Mouse (Mus musculus): ENCODE data around the gene Gtdc1. TPM values are rescaled to one million over a fixed set of nuclear protein-coding genes. Genes with fewer than 3 reads are reported as not detected.

Gtdc1 gene
- polyA plus RNA-seq, 1 experiment = 5.7 TPM

- DNase-seq (ENCODE audit: low read depth in 1 of 2, low spot score in 2 of 2) = no peak
- no peak overlapping the region for H3K27ac ChIP-seq (ENCODE audit: insufficient read depth, low read length)
- peaks cover 2% of the 10 kb centered on the region; the same call in 1 of the 2 replicates for H3K4me1 ChIP-seq (ENCODE audit: control insufficient read depth, insufficient read depth, insufficient read length)
- WGBS = 94% methylated on average over 1 of the region's 1 CpGs
- no peaks in the 10 kb centered on the region for H3K36me3 ChIP-seq (ENCODE audit: control insufficient read depth, insufficient read depth, low read length)
- H3K27me3 ChIP-seq (ENCODE audit: control insufficient read depth, insufficient read depth, low read length) = no peaks in the 10 kb centered on the region
- no peak for TF ChIP-seq POLR2A (IDR thresholded peaks at IDR 0.05; ENCODE audit: low read depth, low read length)
- no peak for TF ChIP-seq CTCF (IDR thresholded peaks at IDR 0.05; ENCODE audit: extremely low read depth, insufficient read depth, insufficient read length, insufficient replicate concordance)
- H3K4me3 ChIP-seq (ENCODE audit: extremely low read depth, insufficient read depth, insufficient read length) = no peak overlapping the region
Observed at GRCm38 (mm10) chr2:44954180-44954579, 26.7 kb upstream of the Gtdc1 start.

DNA sequence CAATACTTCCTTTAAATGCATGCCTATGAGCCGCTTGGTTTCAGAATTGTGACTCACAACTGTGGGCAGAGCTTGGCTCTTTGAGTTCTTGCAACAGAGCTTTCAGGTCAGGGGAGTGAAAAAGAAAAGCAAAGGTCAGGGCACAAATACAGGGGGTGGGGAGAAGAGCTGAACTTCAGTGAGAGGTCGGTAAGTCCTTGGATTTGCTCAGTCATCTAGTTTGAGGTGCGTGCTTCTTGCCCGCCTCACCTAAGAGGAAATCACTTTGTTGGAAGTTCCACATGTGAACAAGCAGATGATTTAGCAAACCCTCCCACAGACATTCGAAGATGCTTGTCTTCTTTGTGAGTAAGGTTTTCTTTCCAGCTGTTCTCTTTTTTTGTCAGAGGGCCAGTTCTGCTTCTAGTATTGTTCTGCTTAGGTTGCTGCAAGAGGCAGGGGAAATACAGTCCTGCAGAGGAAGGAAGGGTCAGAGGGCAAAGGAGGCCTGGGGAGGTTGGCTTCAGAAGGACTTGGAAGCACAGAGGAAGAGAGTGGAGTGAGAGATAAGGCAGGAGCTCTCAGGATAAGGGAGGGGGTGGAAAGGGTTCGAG is 25.5 kb upstream of the Gtdc1 start:
- Histone ChIP-seq H3K4me1 (ENCODE audit: control insufficient read depth, insufficient read depth, insufficient read length) (peaks cover 2% of the 10 kb centered on the region; the same call in 1 of the 2 replicates), H3K36me3 (ENCODE audit: control insufficient read depth, insufficient read depth, low read length) (no peaks in the 10 kb centered on the region), H3K27ac (ENCODE audit: insufficient read depth, low read length) (no peak overlapping the region), H3K4me3 (ENCODE audit: extremely low read depth, insufficient read depth, insufficient read length) (no peak overlapping the region), H3K27me3 (ENCODE audit: control insufficient read depth, insufficient read depth, low read length) (no peaks in the 10 kb centered on the region)
- no peak for DNase-seq (ENCODE audit: low read depth in 1 of 2, low spot score in 2 of 2)
- 32% methylated on average over 6 of the region's 6 CpGs for WGBS
- no peak for TF ChIP-seq CTCF (IDR thresholded peaks at IDR 0.05; ENCODE audit: extremely low read depth, insufficient read depth, insufficient read length, insufficient replicate concordance)
- no peak for TF ChIP-seq POLR2A (IDR thresholded peaks at IDR 0.05; ENCODE audit: low read depth, low read length)

GRCm38 (mm10) chr2:44951651-44952213 is 24.3 kb upstream of the Gtdc1 start:
- Histone ChIP-seq H3K27me3 (ENCODE audit: control insufficient read depth, insufficient read depth, low read length) (no peaks in the 10 kb centered on the region), H3K4me3 (ENCODE audit: extremely low read depth, insufficient read depth, insufficient read length) (no peak overlapping the region), H3K27ac (ENCODE audit: insufficient read depth, low read length) (no peak overlapping the region), H3K36me3 (ENCODE audit: control insufficient read depth, insufficient read depth, low read length) (no peaks in the 10 kb centered on the region), H3K4me1 (ENCODE audit: control insufficient read depth, insufficient read depth, insufficient read length) (no peaks in the 10 kb centered on the region; the same call in 1 of the 2 replicates)
- no peak for DNase-seq (ENCODE audit: low read depth in 1 of 2, low spot score in 2 of 2)
- no peak for TF ChIP-seq POLR2A (IDR thresholded peaks at IDR 0.05; ENCODE audit: low read depth, low read length)
- no peak for TF ChIP-seq CTCF (IDR thresholded peaks at IDR 0.05; ENCODE audit: extremely low read depth, insufficient read depth, insufficient read length, insufficient replicate concordance)
- 84% methylated on average over 4 of the region's 4 CpGs for WGBS

DNA sequence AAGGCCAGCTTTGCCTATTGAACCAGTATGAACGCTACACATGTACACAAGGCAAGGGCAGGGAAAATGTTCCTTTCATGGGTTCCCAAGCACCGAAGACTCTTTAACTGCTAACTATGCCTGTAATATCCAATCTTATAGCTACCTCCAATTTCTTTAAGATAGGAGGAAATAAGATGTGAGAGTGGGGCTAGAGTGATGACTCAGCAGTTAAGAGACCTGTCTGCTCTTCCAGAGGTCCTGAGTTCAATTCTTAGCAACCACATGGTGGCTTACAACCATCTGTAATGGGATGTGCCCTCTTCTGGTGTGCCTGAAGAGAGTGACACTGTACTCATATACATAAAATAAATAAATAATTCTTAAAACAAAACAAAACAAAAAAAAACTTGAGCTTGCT is 17.2 kb upstream of the Gtdc1 start:
- Histone ChIP-seq H3K27ac (ENCODE audit: insufficient read depth, low read length) (no peak overlapping the region), H3K36me3 (ENCODE audit: control insufficient read depth, insufficient read depth, low read length) (no peaks in the 10 kb centered on the region), H3K4me1 (ENCODE audit: control insufficient read depth, insufficient read depth, insufficient read length) (no peaks in the 10 kb centered on the region), H3K4me3 (ENCODE audit: extremely low read depth, insufficient read depth, insufficient read length) (no peak overlapping the region), H3K27me3 (ENCODE audit: control insufficient read depth, insufficient read depth, low read length) (no peaks in the 10 kb centered on the region)
- no peak for DNase-seq (ENCODE audit: low read depth in 1 of 2, low spot score in 2 of 2)
- 95% methylated on average over 2 of the region's 2 CpGs for WGBS
- TF ChIP-seq POLR2A (IDR thresholded peaks at IDR 0.05; ENCODE audit: low read depth, low read length) = no peak
- no peak for TF ChIP-seq CTCF (IDR thresholded peaks at IDR 0.05; ENCODE audit: extremely low read depth, insufficient read depth, insufficient read length, insufficient replicate concordance)

DNA sequence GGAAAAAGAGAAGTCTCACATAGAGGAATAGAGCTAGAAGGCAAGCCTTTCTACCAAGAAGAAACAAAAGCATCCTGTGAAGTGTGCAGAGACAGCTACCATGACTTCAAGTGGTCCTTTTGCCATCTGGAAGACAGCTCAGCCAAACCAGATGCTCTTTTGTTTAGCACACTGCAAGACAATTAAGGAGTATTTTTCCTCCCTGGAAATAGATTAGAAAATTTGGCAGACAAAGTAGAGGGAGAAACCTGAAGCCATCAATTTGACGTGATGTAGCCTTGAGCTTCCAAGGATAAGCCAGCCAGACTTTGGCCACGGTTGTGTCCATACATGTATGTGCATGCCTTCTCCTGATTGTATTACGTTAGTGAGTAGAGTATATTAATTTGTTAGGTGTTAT is 3.5 kb upstream of the Gtdc1 start:
- no peaks in the 10 kb centered on the region for H3K27me3 ChIP-seq (ENCODE audit: control insufficient read depth, insufficient read depth, low read length)
- TF ChIP-seq POLR2A (IDR thresholded peaks at IDR 0.05; ENCODE audit: low read depth, low read length) (no peak), CTCF (IDR thresholded peaks at IDR 0.05; ENCODE audit: extremely low read depth, insufficient read depth, insufficient read length, insufficient replicate concordance) (no peak)
- no peak overlapping the region for H3K4me3 ChIP-seq (ENCODE audit: extremely low read depth, insufficient read depth, insufficient read length)
- WGBS = 91% methylated on average over 3 of the region's 3 CpGs
- no peak overlapping the region for H3K27ac ChIP-seq (ENCODE audit: insufficient read depth, low read length)
- no peaks in the 10 kb centered on the region; the same call in 1 of the 2 replicates for H3K4me1 ChIP-seq (ENCODE audit: control insufficient read depth, insufficient read depth, insufficient read length)
- H3K36me3 ChIP-seq (ENCODE audit: control insufficient read depth, insufficient read depth, low read length) = no peaks in the 10 kb centered on the region
- DNase-seq (ENCODE audit: low read depth in 1 of 2, low spot score in 2 of 2) = no peak

DNA sequence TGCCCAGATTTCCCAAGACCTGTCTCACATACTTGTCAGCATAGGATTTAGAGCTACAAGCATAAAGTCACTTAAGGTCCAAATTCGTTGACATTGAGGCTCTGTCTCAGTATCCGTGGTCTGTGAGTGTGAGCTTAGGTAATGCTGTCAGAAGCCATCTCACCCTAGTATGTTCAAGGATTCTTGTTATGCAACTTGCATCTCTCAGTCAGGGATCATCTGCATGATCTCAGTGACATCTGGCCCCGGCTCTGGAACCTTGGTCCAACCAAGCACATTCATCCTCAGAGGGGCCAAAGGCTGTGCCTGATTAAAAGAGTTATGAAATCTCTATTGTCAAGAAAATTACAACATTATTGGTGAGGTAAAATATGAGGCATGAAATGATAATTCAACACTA is 1.2 kb upstream of the Gtdc1 start:
- no peaks in the 10 kb centered on the region for H3K36me3 ChIP-seq (ENCODE audit: control insufficient read depth, insufficient read depth, low read length)
- DNase-seq (ENCODE audit: low read depth in 1 of 2, low spot score in 2 of 2) = no peak
- 93% methylated on average over 3 of the region's 3 CpGs for WGBS
- H3K27me3 ChIP-seq (ENCODE audit: control insufficient read depth, insufficient read depth, low read length) = no peaks in the 10 kb centered on the region
- TF ChIP-seq CTCF (IDR thresholded peaks at IDR 0.05; ENCODE audit: extremely low read depth, insufficient read depth, insufficient read length, insufficient replicate concordance) = no peak
- no peak for TF ChIP-seq POLR2A (IDR thresholded peaks at IDR 0.05; ENCODE audit: low read depth, low read length)
- peaks cover 2% of the 10 kb centered on the region for H3K4me1 ChIP-seq (ENCODE audit: control insufficient read depth, insufficient read depth, insufficient read length)
- H3K27ac ChIP-seq (ENCODE audit: insufficient read depth, low read length) = no peak overlapping the region
- no peak overlapping the region for H3K4me3 ChIP-seq (ENCODE audit: extremely low read depth, insufficient read depth, insufficient read length)

Measured in spleen, adult 2 months (tissue).